Mouse (Mus musculus) small intestine, adult 2 months (tissue): ENCODE results near the gene Slc5a3.

ENCODE experiments used
- CTCF ChIP-seq: fragments of 200-500 bp; IDR thresholded peaks from 2 replicates; pipeline ENCODE4 v1.5.1; 2012; ENCODE audit warnings: low read depth, mild to moderate bottlenecking, control low read depth, inconsistent platforms, low read length, moderate library complexity, mixed read lengths; ENCODE audit not compliant: insufficient replicate concordance, insufficient read length; ENCODE audit errors: extremely low read depth
- POLR2A ChIP-seq: fragments of 200-500 bp; IDR thresholded peaks from 2 replicates; pipeline ENCODE4 v1.6.1; 2012; ENCODE audit warnings: low read depth, mild to moderate bottlenecking, control low read depth, inconsistent platforms, low read length, moderate library complexity

- TF ChIP-seq CTCF (no peak), POLR2A (no peak)
Observed at GRCm38 (mm10) chr16:92127666-92128065, 69.5 kb downstream of the Slc5a3 start.
